Mouse (Mus musculus) spleen, adult 2 months (tissue): ENCODE results near the gene Asmt.

Experiments
- CTCF ChIP-seq: fragments of 200-500 bp; IDR thresholded peaks from 2 replicates; pipeline ENCODE4 v1.5.1; 2011; ENCODE audit warnings: mild to moderate bottlenecking, inconsistent platforms; ENCODE audit not compliant: insufficient read depth, insufficient read length, insufficient replicate concordance; ENCODE audit errors: extremely low read depth
- POLR2A ChIP-seq: fragments of 200-500 bp; IDR thresholded peaks from 2 replicates; pipeline ENCODE4 v1.6.1; 2011; ENCODE audit warnings: low read depth, low read length, inconsistent platforms

GRCm38 (mm10) chrX:170677680-170678079, 5.2 kb downstream of the Asmt start:
- TF ChIP-seq CTCF (no peak), POLR2A (no peak)
